Mouse (Mus musculus): Measurements from ENCODE around the gene Cnksr1.

The Cnksr1 gene

GRCm38 (mm10) chr4:134203340-134203896 is 34.8 kb downstream of the Cnksr1 start:
- DNase-seq (ENCODE audit: extremely low spot score, low spot score): no peak

- DNase-seq (ENCODE audit: extremely low spot score, low spot score): no peak
Observed at GRCm38 (mm10) chr4:134202904-134203303, 35.3 kb downstream of the Cnksr1 start, which contains the start of gene Gm7534. Gene Gm7534, minus strand, starts transcription at chr4:134203004.

DNA sequence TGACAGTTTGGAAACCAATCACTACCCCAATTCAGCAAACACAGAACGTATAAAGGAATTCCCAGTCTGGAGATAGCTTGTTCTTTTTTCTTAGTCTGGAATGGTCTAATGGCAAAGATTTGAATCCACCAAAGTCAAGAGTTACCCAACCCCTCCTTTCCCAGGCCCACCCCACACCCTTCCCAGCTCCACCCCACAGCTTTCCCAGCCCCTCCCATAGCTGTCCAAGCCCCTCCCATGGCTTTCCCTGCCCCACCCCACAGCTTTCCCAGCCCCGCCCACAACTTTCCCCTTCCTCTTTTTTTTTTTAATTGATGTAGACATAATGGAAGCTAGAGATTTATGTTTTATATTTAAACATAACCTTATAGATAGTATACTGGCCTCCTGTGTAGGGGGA is 38.8 kb downstream of the Cnksr1 start:
- DNase-seq (ENCODE audit: extremely low spot score, low spot score): no peak

DNA sequence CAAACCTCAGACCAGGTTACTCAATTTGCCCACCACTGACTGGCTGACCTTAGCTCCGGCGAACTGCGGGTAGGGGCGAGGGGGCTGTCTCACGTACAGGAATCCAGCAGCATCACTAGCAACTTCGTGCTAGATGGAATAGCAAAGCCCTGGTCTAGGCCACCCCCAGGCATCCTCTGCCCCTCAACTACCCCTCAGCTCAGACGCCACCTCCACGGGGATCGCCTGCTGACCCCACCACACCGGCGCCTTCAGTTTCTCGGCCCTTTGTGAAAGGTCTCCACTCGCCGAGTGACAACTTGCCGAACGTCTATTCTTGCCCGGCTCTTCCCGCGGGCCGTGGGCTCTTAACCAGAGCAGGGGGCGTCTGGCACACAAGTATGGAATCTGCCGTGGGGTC is 51.9 kb downstream of the Cnksr1 start:
- DNase-seq (ENCODE audit: extremely low spot score, low spot score): no peak

DNA sequence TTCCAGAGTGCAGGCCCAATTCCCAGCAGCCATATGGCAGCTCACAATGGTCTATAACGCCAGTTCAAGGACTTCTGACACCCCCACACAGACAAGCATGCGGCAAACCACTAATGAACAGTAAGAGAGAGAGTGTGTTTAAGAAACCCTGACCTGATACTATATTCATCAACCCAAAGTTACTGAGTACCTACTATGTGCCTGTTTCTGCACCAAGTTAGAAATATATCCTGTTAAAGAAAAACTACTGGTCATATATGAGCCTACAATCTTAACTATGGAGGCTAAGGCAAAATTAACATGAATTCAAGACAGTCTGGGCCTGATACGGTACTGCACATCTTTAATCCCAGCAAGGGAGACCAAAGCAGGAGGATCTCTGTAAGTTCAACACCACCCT is 52.6 kb downstream of the Cnksr1 start:
- DNase-seq (ENCODE audit: extremely low spot score, low spot score): no peak

- no peak for DNase-seq (ENCODE audit: extremely low spot score, low spot score)
Observed at GRCm38 (mm10) chr4:134183711-134184110, 54.5 kb downstream of the Cnksr1 start.

DNA sequence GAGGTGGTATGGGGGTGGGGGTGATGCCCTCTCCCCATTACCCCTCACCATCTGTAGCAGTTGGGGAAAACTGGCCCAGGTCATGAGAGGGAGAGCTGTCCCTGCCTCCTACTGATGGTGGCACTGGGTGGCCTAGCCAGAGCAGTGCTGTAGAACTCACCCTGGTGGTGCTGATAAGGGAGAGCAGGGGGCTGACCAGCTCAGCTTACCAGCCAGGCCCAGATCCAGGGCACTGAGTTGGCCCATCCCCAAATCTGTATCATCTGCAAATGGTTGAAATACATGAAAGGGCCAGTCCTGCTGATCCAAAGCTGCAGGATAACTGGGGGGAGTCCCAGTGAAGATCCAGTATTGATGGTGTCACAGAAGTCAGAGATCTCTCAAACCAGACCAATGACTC is 56.4 kb downstream of the Cnksr1 start:
- no peak for DNase-seq (ENCODE audit: extremely low spot score, low spot score)

DNA sequence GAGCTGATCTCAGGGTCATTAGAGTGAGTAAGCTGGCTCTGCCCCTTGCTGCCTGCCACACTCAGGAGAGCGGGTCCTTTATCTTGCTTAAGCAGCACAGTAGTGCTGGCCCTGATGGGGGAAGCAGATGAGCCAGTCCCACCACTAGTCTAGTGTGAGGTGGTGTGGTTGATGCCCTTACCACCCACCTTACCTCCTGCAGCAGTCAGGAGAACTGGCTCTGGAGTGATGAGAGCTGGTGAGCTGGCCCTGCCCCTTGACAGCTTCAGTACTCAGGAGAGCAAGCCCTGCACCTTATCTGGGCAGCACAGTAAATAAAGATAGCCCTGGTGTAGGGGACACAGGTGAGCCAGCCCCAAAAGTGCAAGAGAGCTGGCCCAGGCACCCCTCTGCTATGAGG is 57.1 kb downstream of the Cnksr1 start:
- DNase-seq (ENCODE audit: extremely low spot score, low spot score): no peak
